Mouse (Mus musculus): Measurements from ENCODE around the gene Lnx2.

Gene Lnx2

GRCm38 (mm10) chr5:147024331-147025034 is 51.9 kb downstream of the Lnx2 start:
- no peak for ATAC-seq (ENCODE audit: insufficient number of reproducible peaks, low FRiP score, low TSS enrichment)

- ATAC-seq (ENCODE audit: insufficient number of reproducible peaks, low FRiP score, low TSS enrichment), result peak; percentile 65; the same call in 1 of the 2 replicates
These were observed 53.0 kb downstream of the Lnx2 start for GRCm38 (mm10) chr5:147023245-147023970.

- peak; percentile 39 for ATAC-seq (ENCODE audit: insufficient number of reproducible peaks, low FRiP score, low TSS enrichment)
These were observed 54.7 kb downstream of the Lnx2 start for GRCm38 (mm10) chr5:147021546-147022265.

GRCm38 (mm10) chr5:147020579-147020978 is 55.8 kb downstream of the Lnx2 start:
- ATAC-seq (ENCODE audit: insufficient number of reproducible peaks, low FRiP score, low TSS enrichment), result no peak

DNA sequence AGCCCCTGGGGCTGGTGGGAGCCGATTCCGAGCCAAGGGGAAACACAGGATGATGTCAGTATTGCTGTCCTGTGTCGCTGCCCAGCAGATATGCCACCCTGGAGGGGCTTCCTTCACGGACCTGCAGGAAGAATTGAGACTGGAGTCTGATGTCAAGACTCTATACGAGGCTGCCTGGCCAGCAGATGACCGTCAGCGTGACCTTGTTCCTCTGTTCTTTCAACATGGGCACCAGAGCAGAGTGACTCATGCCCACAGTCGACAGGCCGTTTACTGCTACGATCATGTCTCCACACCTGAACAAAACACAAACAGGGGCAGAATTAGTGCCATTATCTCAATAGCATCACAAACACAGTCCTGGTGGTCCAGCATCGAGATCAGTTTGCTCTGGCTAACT is 57.6 kb downstream of the Lnx2 start:
- no peak for ATAC-seq (ENCODE audit: insufficient number of reproducible peaks, low FRiP score, low TSS enrichment)

DNA sequence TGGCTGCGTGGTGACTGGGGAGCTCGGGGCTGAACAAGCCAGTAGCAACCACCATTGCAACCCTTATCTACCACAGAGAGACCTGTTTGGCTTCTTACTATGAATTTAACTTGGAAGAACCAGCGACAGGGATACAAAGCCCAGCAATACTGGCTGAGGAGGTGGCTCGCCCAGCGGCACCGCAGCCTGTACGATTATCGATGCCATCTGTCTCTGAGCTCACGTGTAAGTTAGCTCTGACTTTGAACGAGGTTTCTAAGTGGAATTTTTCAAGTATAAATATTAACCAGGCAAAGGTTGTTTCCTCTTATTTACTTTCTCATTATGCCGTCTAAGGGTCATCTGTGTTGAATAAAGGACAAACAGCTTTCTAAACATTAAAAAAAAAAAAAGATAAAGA is 58.9 kb downstream of the Lnx2 start:
- ATAC-seq (ENCODE audit: insufficient number of reproducible peaks, low FRiP score, low TSS enrichment), result no peak

DNA sequence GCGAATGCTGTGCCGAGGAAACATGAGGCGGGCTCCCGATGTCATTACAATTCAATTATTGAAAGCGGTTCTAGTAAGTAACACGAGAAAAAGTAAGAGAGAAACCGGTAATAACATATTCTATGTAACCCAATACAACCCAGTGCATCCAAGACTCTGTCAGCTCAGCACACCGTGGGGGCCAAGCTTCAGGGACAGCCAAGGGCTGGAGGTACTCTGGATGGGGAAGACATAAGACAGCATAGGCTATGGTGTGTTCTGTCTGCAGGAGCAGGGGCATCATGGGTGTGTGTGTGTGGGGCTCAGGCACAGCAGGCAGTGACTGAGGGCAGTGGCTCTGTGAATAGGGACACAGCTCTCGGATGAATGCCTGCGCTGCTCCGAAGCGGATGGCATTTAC is 59.8 kb downstream of the Lnx2 start:
- no peak for ATAC-seq (ENCODE audit: insufficient number of reproducible peaks, low FRiP score, low TSS enrichment)

- ATAC-seq (ENCODE audit: insufficient number of reproducible peaks, low FRiP score, low TSS enrichment), result no peak
These were observed 61.2 kb downstream of the Lnx2 start for GRCm38 (mm10) chr5:147015191-147015590.

- no peak for ATAC-seq (ENCODE audit: insufficient number of reproducible peaks, low FRiP score, low TSS enrichment)
These were observed 62.5 kb downstream of the Lnx2 start for GRCm38 (mm10) chr5:147013845-147014244.

- no peak for ATAC-seq (ENCODE audit: insufficient number of reproducible peaks, low FRiP score, low TSS enrichment)
These were observed 65.1 kb downstream of the Lnx2 start for GRCm38 (mm10) chr5:147011333-147011732.

DNA sequence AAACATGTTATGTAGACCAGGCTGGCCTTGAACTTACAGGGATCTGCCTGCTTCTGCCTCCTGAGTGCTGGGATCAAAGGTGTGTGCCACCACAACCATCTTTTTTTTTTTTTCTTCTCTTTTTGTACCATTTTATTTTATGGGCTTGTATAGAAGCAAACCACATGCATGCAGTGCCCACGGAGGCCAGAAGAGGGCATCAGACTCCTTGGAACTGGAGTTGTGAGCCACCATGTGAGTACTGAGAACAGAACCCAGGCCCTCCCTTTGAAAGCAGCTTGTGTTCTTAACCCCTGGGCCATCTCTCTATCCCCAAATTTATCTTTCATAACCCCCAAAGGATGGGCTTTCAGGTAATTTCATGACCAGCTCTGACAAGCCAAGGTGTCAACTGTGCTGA is 73.1 kb downstream of the Lnx2 start:
- ATAC-seq (ENCODE audit: insufficient number of reproducible peaks, low FRiP score, low TSS enrichment), result no peak

GRCm38 (mm10) chr5:147001312-147001711 is 75.1 kb downstream of the Lnx2 start:
- no peak for ATAC-seq (ENCODE audit: insufficient number of reproducible peaks, low FRiP score, low TSS enrichment)

DNA sequence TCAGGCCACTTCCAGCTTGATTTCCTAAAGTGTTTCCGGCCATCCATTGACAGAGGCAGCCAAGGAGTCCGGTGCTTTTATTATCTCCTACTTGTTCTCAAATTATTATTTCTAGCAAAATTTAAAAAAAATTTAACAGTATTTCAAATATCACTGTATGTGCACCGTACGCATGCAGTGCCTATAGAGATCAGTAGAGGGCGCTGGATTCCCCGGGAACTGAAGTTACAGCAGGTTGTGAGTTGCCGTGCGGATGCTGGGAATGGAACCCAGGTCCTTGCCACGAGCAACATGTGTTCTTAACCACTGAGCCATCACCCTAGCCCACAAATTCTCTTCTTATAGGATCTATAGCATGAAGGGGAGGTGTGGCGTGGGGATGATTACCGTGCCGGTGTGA is 77.6 kb downstream of the Lnx2 start:
- no peak for ATAC-seq (ENCODE audit: insufficient number of reproducible peaks, low FRiP score, low TSS enrichment)

GRCm38 (mm10) chr5:146996812-146997211 is 79.6 kb downstream of the Lnx2 start:
- no peak for ATAC-seq (ENCODE audit: insufficient number of reproducible peaks, low FRiP score, low TSS enrichment)

- ATAC-seq (ENCODE audit: insufficient number of reproducible peaks, low FRiP score, low TSS enrichment), result no peak
These were observed 81.4 kb downstream of the Lnx2 start for GRCm38 (mm10) chr5:146994973-146995372.

GRCm38 (mm10) chr5:146993509-146993908 is 82.9 kb downstream of the Lnx2 start:
- ATAC-seq (ENCODE audit: insufficient number of reproducible peaks, low FRiP score, low TSS enrichment), result no peak

DNA sequence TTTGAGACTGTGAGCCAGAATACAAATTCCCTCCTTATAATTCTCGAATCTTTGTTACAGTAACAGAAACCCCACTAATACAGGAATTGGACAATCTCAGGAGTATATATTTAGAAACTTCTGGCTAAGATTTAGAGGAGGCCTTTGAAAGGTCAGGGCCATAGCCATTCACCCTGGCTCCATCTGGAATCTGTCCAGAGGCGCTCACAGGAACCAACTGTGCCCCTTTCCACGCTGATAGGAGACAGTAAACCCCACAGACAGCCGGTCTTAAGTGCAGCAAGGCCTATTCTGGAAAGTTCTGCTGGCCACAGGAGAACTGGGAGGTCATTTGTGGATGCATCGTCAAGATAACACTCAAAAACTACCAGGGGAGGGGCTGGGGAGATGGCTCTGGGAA is 87.3 kb downstream of the Lnx2 start:
- ATAC-seq (ENCODE audit: insufficient number of reproducible peaks, low FRiP score, low TSS enrichment), result no peak

GRCm38 (mm10) chr5:146987588-146987987 is 88.8 kb downstream of the Lnx2 start:
- no peak for ATAC-seq (ENCODE audit: insufficient number of reproducible peaks, low FRiP score, low TSS enrichment)

- ATAC-seq (ENCODE audit: insufficient number of reproducible peaks, low FRiP score, low TSS enrichment), result no peak
These were observed 90.5 kb downstream of the Lnx2 start for GRCm38 (mm10) chr5:146985725-146986433.

DNA sequence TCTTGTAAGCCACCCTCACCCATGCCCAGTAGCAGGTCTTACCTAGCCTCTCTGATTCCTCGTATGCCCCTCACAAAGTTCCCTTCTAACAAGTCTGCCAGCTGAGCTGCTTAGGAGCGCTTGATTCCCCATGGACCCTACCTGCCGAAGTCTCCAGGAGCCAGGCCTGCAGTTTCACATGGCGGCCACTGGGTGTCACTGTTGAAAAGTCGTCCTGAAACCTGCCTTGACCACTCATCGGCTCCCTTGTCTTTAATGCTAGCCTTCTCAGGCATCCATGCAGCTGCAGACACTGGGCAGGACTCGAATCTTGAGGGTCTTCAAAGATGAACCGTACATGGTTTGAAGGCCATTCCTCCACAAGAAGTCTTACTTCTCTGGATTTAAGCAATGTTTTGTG is 93.2 kb downstream of the Lnx2 start:
- peak; percentile 36; the same call in 1 of the 2 replicates for ATAC-seq (ENCODE audit: insufficient number of reproducible peaks, low FRiP score, low TSS enrichment)

DNA sequence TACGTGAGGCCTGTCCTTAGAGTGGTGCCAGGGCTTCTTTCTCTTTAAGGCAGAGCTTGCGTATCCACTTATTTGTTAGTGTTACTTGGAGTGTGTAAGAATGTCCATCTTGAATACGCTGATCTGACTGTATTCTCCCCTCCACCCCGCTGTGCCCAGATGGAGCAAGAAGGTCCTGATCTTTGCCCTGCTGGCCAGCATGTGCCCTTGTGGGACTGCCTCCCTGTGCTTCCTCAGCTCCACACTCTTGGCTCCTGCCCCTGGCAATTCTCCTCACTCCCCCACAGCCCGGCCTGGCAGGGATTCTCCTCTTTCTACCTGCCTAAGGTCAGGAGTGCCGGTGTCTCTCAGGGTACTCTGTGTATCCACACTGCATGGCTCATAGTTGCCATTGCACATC is 95.0 kb downstream of the Lnx2 start:
- ATAC-seq (ENCODE audit: insufficient number of reproducible peaks, low FRiP score, low TSS enrichment), result no peak

All from cerebellum, adult (tissue).